Mouse (Mus musculus): Measurements from ENCODE around the gene Tmem179b.

DNA sequence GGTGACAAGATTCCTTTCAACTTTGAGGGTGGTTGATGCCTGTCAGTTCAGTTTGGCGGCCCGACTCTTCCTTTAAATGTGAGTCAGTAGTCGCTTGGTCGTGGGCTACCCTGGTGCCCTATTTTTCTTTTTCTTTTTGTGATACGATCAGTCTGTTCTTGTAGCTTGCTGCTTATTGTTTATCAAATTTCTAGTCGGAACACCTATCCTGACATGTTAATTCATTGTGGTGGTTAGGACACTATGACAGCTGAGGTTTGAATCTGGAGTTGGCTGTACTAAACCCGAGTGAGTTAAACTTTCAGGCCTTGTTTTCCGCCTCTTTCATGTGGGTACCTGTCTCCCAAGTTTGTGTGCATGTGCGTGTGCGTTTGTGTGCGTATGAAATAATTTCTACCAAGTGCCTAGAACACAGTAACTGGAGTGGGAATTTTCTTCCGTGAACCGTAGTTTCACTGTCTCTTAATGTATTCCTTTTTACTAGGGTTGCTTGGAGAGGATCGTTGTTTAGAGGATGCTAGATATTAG lies 16.7 kb downstream of the Tmem179b start:
- TF ChIP-seq CTCF (IDR thresholded peaks at IDR 0.05) (no peak), EP300 (IDR thresholded peaks at IDR 0.05) (no peak)

Measured in lung, postnatal 0 days (tissue).